Mouse (Mus musculus) stomach, postnatal 0 days (tissue): ENCODE data around the gene Cd4. TPM values are rescaled to one million over a fixed set of nuclear protein-coding genes. Genes with fewer than 3 reads are reported as not detected.
"Not testable (repeated sequence)": the region's sequence is repeated elsewhere in the genome, so short reads cannot be mapped to it uniquely, and the experiment has no call there.

Experiments
- ATAC-seq: fragments of 200-750 bp; cut with Nextera tagmentation; 2 replicates; pipeline ENCODE4 v1.8.0; 2017; ENCODE audit not compliant: low FRiP score, low TSS enrichment
- DNase-seq: peaks from one replicate; pipeline ENCODE4 v3.0.0-alpha.2; 2016; ENCODE audit warnings: low spot score
- H3K27ac ChIP-seq: fragments of 300-500 bp; sonication (generic); replicated peaks from 2 replicates; pipeline ENCODE4 v1.5.1; 2014; ENCODE audit warnings: mild to moderate bottlenecking, control low read depth
- H3K27me3 ChIP-seq: fragments of 300-500 bp; sonication (generic); 2 replicates; pipeline ENCODE4 v1.6.1; 2014; ENCODE audit warnings: low read length; ENCODE audit not compliant: control insufficient read depth, insufficient read depth
- H3K36me3 ChIP-seq: fragments of 300-500 bp; sonication (generic); 2 replicates; pipeline ENCODE4 v1.6.1; 2014; ENCODE audit warnings: low read length, mixed read lengths; ENCODE audit not compliant: control insufficient read depth, insufficient read depth
- H3K4me1 ChIP-seq: fragments of 300-500 bp; sonication (generic); replicated peaks from 2 replicates; pipeline ENCODE4 v1.6.1; 2014; ENCODE audit warnings: antibody characterized with exemption; ENCODE audit not compliant: control insufficient read depth, insufficient read depth
- H3K4me2 ChIP-seq: fragments of 300-500 bp; sonication (generic); replicated peaks from 2 replicates; pipeline ENCODE4 v1.6.1; 2014; ENCODE audit warnings: low read depth, mild to moderate bottlenecking, control low read depth, moderate library complexity
- H3K4me3 ChIP-seq: fragments of 300-500 bp; sonication (generic); 2 replicates; pipeline ENCODE4 v1.5.1; 2014; ENCODE audit warnings: low read depth, low read length, control low read depth
- H3K9ac ChIP-seq: fragments of 300-500 bp; sonication (generic); 2 replicates; pipeline ENCODE4 v1.6.1; 2014; ENCODE audit warnings: mild to moderate bottlenecking, low read length, control low read depth, mixed read lengths
- H3K9me3 ChIP-seq: fragments of 300-500 bp; sonication (generic); 2 replicates; pipeline ENCODE4 v1.6.1; 2016; ENCODE audit warnings: low read length; ENCODE audit not compliant: control insufficient read depth
- CTCF ChIP-seq: IDR thresholded peaks from 2 replicates; pipeline ENCODE4 v1.5.1; 2016; ENCODE audit warnings: antibody characterized with exemption, low read depth, mild to moderate bottlenecking, moderate library complexity
- EP300 ChIP-seq: optimal IDR thresholded peaks from 2 replicates; pipeline ENCODE3; 2016; ENCODE audit warnings: antibody characterized with exemption
- WGBS: fragments of 180-500 bp; shearing (Covaris S2); extraction: QIAGEN DNeasy Blood & Tissue Kit; methylation state at CpG from one replicate; pipeline ENCODE4 v1.1.7; 2014; 5-methylcytosine and 5-hydroxymethylcytosine counted together
- polyA plus RNA-seq: library from polyadenylated mRNA; unstranded; fragments of >200 nt; fragmentation: Nextera tagmentation; extraction: Ambion mirVana; gene quantifications from 2 replicates; pipeline ENCODE4 v1.2.1, GENCODE M21; 2015

Gene Cd4
- polyA plus RNA-seq, 1 experiment from 2014 or later: 0.45 TPM

DNA sequence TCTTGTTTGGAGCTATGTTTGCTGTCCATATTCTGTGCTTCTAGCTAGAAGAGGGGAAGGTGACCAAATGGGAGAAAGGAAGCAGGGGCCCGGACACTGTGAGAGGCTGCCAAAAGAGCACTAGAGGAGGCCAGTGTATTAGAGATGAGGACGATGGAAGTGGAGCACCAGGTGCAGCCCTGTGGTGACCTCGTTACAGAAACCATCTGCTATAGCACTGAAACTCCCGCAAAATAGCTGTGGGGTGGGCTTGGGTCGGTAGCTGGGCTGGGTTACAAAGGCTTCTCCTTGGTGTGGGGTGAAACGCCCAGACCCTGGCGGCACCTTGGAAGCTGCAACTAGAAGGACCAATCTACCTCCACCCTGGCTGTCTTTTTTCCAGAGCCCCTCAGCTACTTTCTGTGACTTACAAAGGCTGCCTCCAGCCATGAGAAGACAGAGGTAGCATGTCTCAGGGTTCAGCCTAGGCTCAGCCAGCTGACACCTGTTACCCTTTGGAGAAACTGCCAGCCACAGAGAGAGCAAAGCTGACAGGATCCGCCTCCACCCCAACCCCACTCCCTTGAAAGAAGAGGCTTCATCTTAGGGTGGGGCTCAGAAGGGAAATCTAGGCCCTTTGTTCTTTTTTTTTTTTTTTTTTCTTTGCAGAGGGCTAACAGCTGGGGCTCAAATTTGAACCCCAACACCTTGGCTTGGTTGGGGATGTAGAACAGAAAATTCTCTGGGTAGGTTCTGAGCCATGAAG is 12.2 kb upstream of the Cd4 start:
- no peaks in the 10 kb centered on the region for H3K36me3 ChIP-seq
- H3K4me1 ChIP-seq: no peaks in the 10 kb centered on the region
- TF ChIP-seq CTCF: no peak
- TF ChIP-seq EP300: no peak
- no peak overlapping the region for H3K4me2 ChIP-seq
- DNase-seq (no peak), ATAC-seq (no peak)
- no peak overlapping the region for H3K27ac ChIP-seq
- no peaks in the 10 kb centered on the region for H3K9me3 ChIP-seq
- no peak overlapping the region for H3K4me3 ChIP-seq
- no peak overlapping the region for H3K9ac ChIP-seq
- WGBS: 52% methylated on average over 8 of the region's 8 CpGs
- no peaks in the 10 kb centered on the region for H3K27me3 ChIP-seq

DNA sequence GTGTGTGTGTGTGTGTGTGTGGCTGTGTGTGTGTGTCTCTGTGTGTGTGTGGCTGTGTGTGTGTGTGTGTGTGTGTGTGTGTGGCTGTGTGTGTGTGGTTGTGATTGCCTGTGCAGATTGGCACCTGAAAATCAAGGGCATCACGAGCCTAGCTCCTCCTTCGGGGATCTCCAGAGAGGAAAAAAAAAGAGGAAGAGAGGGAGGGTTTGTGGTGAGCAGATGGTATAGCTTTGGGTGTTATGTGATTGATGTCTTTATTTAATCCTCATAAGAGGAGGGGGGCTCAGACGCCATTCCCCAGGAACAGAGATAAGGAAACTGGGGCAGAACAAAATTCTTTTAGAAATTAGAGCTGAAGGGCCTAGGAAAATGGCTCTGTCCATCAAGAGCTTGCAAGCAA is 10.3 kb upstream of the Cd4 start:
- H3K9ac ChIP-seq: no peak overlapping the region

DNA sequence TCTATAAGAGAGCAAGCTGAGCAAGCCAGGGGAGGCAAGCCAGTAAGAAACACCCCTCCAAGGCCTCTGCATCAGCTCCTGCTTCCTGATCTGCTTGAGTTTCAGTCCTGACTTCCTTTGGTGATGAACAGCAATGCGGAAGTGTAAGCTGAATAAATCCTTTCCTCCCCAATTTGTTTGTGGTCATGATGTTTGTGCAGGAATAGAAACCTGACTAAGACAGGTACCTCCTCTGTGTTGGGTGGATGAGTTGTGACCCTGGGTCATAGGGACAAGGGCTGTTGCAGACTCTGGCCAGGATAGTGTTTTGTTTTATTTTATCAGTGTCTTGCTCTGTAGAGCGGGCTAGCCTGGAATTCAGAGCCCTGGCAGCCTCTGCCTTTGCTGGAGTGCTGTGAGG is 6.1 kb upstream of the Cd4 start:
- not testable (repeated sequence) for ATAC-seq, H3K4me2 ChIP-seq
- WGBS: 84% methylated on average over 2 of the region's 2 CpGs

More for the DNA sequence above, 10.3 kb upstream of the Cd4 start:
- Histone ChIP-seq H3K27me3 (no peaks in the 10 kb centered on the region), H3K27ac (no peak overlapping the region), H3K9me3 (no peaks in the 10 kb centered on the region), H3K4me2 (no peak overlapping the region), H3K4me3 (no peak overlapping the region), H3K4me1 (no peaks in the 10 kb centered on the region), H3K36me3 (no peaks in the 10 kb centered on the region)
- ATAC-seq (no peak), DNase-seq (no peak)
- no peak for TF ChIP-seq CTCF
- no peak for TF ChIP-seq EP300
- WGBS: 35% methylated on average over 3 of the region's 3 CpGs

DNA sequence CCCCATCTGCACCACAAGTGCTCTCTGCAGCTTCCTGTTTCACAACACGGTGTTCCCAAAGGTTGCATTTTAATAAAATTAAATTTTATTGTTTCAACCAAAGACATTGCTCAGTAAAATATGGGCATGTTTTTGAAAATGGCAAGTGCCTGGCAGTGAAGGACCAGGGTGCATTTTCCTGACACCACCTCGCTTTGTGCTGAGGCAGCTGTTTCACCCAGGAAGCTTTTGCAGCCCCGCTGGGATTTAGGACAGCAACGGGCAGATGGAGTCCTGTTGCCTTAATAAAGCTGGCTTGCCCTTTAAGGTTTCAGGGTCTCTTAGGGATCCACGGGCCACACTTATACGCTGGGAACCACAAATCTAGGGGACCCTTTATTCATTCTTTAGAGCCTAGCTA is 3.0 kb upstream of the Cd4 start:
- Histone ChIP-seq H3K27me3 (no peaks in the 10 kb centered on the region), H3K36me3 (no peaks in the 10 kb centered on the region), H3K4me2 (no peak overlapping the region), H3K9me3 (no peaks in the 10 kb centered on the region), H3K4me1 (no peaks in the 10 kb centered on the region), H3K4me3 (no peak overlapping the region), H3K27ac (no peak overlapping the region), H3K9ac (no peak overlapping the region)
- DNase-seq: no peak
- 58% methylated on average over 6 of the region's 6 CpGs for WGBS
- no peak for ATAC-seq
- TF ChIP-seq EP300 (no peak), CTCF (no peak)

More for the DNA sequence above, 6.1 kb upstream of the Cd4 start:
- not testable (repeated sequence) for H3K9ac ChIP-seq, H3K4me1 ChIP-seq, H3K4me3 ChIP-seq, H3K9me3 ChIP-seq, H3K36me3 ChIP-seq, H3K27ac ChIP-seq, H3K27me3 ChIP-seq, DNase-seq

DNA sequence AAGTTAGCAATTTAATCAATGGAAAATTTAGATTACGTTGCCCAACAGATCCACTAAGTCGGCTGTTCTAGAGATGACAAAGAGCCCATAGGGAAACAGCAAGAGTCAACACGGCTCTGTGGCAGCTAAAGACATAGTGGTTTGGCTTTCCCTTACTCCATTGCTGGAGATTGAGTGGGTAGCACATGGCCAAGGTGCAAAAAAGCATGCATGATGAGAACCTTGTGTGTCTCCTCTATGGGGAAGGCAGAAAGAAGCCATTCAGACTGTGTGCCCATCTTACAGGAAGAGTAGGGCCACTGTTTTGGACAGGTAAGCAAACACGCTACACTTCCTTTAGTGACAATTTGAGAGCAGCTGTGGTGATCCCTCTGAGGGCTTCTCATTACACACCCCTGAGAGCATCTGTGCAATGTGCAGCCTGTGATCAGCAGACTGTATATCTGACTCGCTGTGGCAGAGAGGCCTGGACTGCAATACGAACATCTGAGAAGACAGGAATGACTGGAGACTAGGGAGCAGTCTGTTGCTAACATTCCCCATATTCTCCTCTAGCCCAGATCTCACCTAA is 619 bp upstream of the Cd4 start:
- DNase-seq (no peak), ATAC-seq (no peak)
- Histone ChIP-seq H3K9ac (no peak overlapping the region), H3K36me3 (no peaks in the 10 kb centered on the region), H3K4me1 (no peaks in the 10 kb centered on the region), H3K4me3 (no peak overlapping the region), H3K27me3 (no peaks in the 10 kb centered on the region), H3K27ac (no peak overlapping the region), H3K9me3 (no peaks in the 10 kb centered on the region), H3K4me2 (no peak overlapping the region)
- WGBS: 85% methylated on average over 6 of the region's 6 CpGs
- TF ChIP-seq EP300: no peak
- TF ChIP-seq CTCF: no peak

DNA sequence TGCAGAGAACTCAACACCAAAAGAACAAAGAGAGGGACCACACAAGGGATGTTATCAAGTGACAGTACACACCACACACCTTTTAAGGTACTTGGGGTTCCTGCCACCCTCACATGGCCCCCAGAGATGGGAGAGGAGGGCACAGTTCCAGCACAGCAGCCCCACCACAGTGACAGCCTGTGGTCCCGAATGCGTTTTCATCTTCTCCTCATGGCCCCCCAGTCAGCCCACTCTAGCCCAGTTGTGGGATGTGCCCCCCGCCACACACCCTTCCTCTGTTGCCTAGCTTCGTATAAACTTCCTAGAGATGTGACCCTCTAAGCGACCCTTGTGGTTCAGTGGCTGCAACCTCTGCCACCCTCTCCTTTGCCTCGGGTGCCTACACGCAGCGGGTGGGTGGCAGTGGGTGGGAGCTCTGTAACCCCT is 2.1 kb downstream of the Cd4 start:
- no peaks in the 10 kb centered on the region for H3K27me3 ChIP-seq
- H3K36me3 ChIP-seq: no peaks in the 10 kb centered on the region
- H3K9me3 ChIP-seq: no peaks in the 10 kb centered on the region
- no peaks in the 10 kb centered on the region for H3K4me1 ChIP-seq
- ATAC-seq (no peak), DNase-seq (no peak)
- no peak overlapping the region for H3K9ac ChIP-seq
- H3K4me2 ChIP-seq: no peak overlapping the region
- WGBS: 85% methylated on average over 8 of the region's 8 CpGs
- H3K4me3 ChIP-seq: no peak overlapping the region
- TF ChIP-seq CTCF: no peak
- TF ChIP-seq EP300: no peak
- no peak overlapping the region for H3K27ac ChIP-seq
